Mouse (Mus musculus) small intestine, adult 2 months (tissue): ENCODE data around the gene Anapc2.

ENCODE experiments used
- CTCF ChIP-seq: fragments of 200-500 bp; IDR thresholded peaks from 2 replicates; pipeline ENCODE4 v1.5.1; 2012; ENCODE audit warnings: low read depth, mild to moderate bottlenecking, control low read depth, inconsistent platforms, low read length, moderate library complexity, mixed read lengths; ENCODE audit not compliant: insufficient replicate concordance, insufficient read length; ENCODE audit errors: extremely low read depth
- POLR2A ChIP-seq: fragments of 200-500 bp; IDR thresholded peaks from 2 replicates; pipeline ENCODE4 v1.6.1; 2012; ENCODE audit warnings: low read depth, mild to moderate bottlenecking, control low read depth, inconsistent platforms, low read length, moderate library complexity

GRCm38 (mm10) chr2:25303452-25303851 lies 31.2 kb downstream of the Anapc2 start:
- TF ChIP-seq CTCF (no peak), POLR2A (no peak)
